Mouse (Mus musculus): ENCODE results near the gene Recql.

DNA sequence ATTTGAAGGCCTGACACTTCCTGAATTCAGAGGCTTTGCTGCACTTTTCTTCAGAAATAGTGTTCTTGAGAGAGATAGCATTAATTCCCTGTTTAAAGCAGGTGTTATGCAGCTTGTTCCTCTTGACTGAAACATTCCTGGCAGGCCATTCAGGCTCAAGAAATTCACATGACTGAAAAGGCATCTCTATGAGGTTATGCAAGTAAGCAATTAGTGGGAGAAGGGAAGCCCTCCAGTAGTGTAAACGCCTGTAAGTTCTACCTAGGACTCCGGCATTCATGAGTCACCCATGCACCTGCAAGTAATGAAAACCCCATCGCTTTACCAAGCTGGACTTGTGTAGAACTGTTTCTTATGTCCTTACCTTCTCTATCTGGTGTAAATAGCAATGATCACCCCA lies 17.3 kb downstream of the Recql start:
- no peak for TF ChIP-seq CTCF (IDR thresholded peaks at IDR 0.05)
- TF ChIP-seq EP300 (IDR thresholded peaks at IDR 0.05) = no peak
